Mouse (Mus musculus) megakaryocyte-erythroid progenitor cell, adult 5-6 weeks (primary cell): Measurements from ENCODE around the gene Brinp2. TPM values are rescaled to one million over a fixed set of nuclear protein-coding genes. Genes with fewer than 3 reads are reported as not detected.

ENCODE experiments used
- ATAC-seq: replicated peaks from 2 replicates; pipeline ENCODE4 v1.8.0; 2016; ENCODE audit warnings: mild to moderate bottlenecking, inconsistent platforms; ENCODE audit not compliant: severe bottlenecking, poor library complexity, low FRiP score, low TSS enrichment
- total RNA-seq, 2 experiments: library from RNA; stranded (forward) in 1 of 2; stranded (reverse) in 1 of 2; fragments of 200-1000, 215-1000 nt in 1 of 2; fragments of >200 nt in 1 of 2; fragmentation: Nextera tagmentation in 1 of 2; gene quantifications; 2 replicates each; pipeline ENCODE4 v1.2.3; 2014 to 2017

Gene Brinp2
- total RNA-seq, 2 experiments from 2014 or later = not detected

DNA sequence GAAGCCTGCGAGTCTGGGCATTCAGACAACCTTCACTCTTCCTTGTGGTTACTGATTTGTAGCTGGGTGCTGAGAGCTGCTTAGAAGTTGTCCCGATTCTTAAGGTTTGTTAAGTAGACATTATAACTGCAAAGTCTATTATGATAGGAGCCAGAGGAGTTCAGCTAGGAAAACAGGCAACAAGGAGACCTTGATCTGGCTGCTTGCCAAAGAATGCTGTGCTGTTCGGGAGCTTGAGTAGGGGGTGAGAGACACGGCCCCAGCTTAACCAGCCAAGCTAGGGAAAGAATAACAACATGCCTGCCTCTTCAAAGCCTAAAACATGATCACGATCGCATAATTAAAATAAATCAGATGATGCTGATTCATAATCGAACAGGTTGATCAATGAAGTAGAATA, 59.1 kb downstream of the Brinp2 start:
- no peak for ATAC-seq

DNA sequence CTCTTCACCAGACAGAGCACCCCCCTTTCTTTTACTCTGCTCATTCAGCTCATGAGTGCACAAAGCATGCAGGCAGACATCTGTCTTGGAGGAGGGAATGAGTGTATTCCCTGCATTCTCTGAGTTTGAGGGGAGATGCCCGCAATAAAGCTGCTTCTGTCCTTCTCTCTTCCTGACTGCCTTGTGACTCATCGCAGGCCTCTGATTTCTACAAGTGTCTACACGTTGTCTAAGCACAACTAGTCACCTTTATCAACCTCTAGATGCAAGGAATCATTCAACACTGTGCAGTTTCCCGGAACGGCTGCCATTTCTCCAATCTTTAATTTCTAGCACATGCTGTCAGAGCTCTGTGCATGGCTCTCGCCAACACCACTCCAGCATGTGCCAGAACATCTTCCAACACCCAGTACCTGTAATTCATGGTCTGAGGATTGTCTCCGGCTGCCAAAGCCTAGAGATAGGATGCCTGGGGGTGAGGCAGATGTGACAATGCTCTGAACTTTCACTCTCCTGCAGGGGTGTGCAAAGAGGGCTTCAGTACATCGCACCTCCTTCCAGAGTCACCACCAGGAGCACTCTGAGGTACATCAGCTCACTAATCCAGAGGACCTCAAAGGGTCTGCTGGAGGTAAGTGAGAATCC, 59.7 kb downstream of the Brinp2 start:
- no peak for ATAC-seq

DNA sequence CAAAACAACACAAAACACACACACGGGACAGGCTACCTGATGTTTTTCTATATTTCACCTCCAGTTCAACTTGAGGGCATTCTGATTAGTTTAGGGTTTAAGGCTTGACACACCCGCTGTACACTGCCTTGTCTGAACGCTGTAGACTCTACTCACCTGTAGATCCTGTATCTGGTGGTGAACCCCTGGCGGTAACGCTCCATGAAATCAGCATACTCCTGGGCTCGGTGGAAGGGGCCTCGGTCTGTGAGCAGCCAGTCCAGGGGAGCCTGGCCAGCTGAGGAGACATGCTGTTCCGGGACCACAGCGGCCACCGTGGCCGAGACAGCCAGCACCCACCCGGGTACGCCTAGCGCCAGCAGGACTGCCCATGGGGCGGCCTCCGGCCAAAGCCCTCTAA, 60.9 kb downstream of the Brinp2 start:
- no peak for ATAC-seq

DNA sequence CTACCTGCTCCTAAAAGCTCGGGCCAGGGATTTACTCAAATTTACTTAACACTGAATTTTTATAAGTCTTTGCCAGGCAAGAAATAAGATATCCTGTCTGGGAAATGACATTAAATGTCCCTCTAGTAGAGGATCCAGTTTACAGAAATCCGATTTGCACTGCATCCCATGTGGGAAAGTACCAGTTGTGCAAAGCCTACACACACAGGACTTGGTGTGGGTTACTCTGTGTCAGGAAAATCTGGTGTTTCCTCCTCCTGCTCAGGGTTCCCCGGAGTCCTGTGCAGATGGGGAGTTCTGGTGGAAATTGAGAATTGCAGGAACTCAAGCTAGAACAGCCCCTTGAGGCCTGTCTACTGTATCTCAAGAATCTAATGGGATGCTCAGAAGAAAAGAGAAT, 70.9 kb downstream of the Brinp2 start:
- no peak for ATAC-seq

DNA sequence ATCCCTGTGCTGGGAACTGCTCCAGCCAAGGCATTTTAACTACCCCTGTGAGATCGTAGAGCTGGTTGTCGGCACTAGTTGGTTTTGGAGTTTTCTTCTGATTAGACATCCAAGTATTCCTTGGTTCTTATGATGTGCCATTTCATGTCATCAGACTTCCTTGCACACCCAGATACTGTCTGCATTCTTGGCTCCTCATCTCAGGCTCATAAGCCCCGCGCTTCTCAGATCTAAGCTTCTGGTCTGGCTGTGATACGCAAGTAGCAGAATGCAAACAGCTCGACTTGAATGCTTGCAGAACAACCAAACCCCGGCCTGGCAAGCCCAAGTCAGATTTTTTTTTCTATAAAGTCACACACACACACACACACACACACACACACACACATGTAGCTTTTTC, 72.3 kb downstream of the Brinp2 start:
- ATAC-seq = no peak

DNA sequence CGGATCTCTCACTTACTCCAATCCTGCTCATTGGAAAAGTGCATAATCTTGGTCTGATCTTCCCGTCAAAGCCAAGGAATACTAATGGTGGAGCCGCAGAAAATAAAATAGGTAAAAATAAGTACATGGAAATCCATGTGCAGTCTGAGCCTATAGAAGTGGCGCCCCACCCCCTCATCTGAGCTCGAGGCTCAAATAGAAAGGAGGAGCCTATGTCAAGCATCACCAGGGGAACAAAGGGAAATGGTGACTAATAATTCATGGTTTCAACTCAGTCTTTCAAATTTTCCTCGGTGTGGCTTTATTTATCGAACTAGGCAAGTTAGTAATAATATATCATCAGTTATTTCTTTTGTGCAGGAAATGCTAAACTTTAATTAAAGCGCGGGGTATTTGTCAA, 84.1 kb downstream of the Brinp2 start:
- no peak for ATAC-seq

DNA sequence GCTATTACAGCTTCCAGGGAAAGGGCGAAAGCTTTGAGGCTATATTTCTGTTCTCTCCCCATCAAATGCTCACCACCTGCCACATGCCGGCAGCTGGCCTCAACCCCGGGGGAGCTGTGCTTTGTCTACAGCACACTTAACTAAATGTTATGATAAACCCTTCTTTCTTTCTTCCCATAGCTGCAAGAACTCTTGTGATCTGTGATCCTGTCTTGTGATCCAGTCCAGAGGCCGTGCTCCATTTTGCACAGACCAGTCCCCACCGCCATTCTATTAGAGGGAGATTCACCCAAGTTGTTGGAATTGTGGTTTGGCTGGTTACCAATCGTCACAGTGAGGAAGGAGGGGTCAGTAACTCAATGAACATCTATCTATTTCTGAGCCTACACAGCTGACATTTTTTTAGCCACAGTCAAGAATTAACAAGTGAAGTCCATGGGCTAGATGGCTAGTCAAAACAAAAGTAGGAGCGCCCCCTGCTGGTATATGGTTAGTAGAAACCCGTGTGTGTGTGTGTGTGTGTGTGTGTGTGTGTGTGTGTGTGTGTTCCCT, 89.0 kb downstream of the Brinp2 start:
- peak; percentile 93 for ATAC-seq

DNA sequence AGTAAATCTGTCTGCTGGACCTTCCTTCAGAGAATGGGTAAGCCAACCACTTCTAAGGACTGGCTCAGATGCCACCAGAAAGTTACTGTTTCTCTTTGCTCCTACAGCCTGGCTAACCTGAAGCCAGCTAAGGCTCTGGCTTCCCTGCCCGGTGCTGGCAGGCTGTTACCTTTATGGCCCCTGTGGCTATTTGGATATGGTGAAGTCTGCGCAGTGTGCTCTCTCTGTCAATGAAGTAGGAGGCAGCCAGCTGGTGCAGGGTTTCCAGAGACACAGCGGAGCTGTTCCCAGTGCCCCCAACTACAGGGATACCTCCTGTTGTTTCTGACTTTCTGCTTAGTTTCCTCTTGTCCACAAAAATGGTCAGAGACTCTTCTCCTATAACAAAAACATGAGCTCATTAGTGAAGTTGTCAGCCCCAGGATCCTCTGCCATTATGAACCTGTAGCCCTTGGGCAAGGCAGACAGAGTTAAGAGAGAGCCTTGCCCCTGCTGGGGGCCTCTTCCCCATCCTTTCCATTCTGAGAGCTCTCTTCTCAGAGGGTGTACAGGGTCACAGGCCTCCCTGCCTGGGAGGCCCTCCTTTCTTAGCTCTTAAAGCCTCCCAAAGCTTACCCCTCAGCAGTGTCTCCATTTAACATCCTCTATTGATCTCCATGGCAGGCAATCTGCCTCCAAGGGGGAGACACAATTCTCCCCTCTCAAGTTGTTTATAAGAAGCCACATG, 89.7 kb downstream of the Brinp2 start:
- ATAC-seq = no peak

DNA sequence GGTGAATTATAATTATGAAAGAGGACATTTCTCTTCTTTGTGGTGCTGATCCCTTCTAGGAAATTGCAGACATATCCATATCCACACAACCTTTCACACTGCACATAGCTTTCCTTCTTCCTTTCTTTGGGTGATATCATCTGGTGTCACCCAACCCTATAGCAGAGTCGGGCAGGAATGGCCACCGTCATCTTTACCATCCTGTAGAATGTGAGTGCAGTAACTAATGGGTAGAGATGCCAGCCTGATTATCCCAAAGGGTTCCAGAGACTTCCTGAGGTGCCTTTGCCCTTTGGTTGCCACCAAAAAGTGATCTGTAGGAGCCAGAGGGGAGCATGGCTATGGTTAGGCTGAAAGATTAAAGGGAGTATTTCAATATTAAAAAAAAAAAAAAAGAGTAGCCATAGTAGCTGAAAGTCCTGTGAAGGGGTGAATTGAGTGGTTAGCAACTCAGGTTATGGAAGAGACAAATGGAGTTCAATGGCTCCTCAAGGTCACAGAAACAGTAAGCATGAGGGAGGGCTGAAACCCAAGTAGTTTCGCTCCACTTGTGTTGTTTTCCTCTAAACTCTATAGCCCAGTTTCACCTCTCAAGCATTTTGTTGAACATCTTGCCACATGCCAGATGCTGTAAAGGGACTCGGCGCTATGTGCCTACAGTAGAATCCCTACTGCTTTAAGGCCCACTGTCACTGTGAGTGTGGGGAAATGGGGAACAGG, 96.5 kb downstream of the Brinp2 start:
- ATAC-seq = no peak

DNA sequence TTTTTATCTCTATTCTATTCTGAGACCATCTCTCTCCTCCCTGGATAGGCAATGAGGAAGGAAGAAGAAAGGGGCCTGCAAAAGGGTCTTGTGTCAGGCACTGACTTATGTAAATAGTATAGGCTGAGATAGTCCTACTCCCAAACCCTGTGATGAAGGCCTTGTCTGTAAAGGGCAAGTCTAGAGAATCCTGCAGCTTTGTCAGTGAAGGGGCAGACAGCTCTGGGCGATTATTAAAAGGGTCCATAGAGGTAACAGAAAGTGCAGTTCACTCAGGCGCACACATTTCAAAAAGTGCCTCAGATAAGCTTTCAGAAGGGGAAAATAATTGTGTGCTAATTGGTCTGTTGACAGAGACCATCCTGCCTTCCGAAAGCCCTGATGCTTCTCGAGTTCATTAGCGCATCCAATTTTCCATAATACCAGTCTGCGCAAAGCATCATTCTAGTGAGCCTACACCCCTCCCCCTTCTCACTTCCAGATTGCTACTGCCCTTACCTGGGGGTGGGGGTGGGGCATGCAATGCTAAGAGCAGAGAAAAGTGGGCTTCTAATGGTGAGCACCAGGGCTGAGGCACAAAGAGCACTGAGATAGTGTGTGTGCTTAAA, 97.3 kb downstream of the Brinp2 start:
- ATAC-seq = no peak

DNA sequence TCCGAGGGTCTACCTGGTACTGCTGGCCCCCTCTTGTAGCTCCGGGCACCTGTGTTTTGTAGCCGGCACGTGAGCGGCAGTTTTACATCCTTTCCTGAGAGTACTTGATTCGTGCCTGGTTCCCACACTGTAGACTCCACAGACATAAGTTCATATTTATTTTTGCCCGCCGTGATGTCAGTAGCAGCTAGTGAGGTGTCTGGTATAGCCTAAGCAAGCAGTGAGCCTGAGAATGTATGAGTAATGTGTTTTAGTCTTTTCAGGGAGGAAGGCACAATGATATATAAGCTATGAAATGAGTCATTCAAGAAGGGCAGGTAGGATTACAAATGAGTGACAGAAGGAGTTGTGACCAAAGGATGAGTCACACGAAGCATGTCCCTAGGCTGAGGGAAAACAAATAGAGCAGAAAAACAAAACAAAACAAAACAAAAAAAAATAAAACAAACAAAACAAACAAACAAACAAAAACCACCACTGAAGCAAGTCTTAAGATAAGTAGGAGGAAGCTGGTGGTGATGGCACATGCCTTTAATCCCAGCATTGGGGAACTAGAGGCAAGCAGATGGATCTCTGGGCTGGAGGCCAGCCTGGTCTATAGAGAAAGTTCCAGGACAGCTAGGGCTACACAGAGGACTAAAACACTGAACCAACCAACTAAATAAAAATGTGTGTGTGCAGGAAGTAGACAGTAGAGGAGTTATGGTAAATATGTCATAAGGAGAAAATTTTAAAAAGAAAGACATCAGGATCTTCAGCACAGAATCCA, 100.0 kb downstream of the Brinp2 start:
- ATAC-seq = no peak

DNA sequence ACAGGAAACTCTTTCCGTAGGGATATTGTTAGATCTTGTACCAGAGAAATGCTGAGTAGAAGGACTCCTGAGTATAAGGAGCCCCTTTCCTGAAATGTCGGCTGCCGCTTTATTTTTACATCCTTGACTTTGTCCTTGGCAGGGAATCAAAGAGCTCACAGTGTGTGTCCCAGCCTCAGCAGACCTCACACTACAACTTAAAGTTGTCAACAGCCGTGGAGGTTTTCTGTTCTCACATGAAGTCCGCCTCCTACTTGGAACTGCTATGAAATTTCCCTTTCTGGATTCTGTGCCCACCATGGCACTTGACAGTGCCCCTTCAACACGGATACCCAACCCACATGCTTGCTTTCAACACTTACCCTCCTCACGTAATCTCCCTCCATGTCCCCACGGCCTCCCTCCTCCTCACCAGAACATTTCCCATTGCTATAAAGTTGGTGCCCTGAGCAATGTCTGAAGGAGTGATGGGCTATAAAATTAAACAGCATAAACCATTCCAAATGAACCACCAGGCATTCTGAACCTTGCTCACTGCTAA, 103.4 kb downstream of the Brinp2 start:
- no peak for ATAC-seq

DNA sequence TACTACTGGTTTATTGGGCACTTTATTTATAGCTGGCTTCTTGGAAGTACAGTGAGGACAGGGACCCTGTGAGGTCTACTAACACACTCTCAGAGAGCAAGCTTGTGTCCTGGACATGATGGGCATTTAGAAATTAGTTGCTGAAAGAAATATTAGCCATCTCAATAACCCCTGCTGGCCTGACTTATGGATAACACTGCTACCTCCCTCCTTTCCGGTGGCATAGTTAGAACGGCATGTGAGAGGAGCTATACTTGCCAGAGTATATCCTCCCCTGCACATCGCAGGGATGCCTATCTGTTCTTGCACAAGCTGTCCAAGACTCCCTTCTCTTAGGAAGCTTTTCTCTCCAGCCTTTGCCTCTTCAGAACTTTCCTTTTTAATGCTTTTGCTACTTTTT, 107.9 kb downstream of the Brinp2 start:
- ATAC-seq = no peak

DNA sequence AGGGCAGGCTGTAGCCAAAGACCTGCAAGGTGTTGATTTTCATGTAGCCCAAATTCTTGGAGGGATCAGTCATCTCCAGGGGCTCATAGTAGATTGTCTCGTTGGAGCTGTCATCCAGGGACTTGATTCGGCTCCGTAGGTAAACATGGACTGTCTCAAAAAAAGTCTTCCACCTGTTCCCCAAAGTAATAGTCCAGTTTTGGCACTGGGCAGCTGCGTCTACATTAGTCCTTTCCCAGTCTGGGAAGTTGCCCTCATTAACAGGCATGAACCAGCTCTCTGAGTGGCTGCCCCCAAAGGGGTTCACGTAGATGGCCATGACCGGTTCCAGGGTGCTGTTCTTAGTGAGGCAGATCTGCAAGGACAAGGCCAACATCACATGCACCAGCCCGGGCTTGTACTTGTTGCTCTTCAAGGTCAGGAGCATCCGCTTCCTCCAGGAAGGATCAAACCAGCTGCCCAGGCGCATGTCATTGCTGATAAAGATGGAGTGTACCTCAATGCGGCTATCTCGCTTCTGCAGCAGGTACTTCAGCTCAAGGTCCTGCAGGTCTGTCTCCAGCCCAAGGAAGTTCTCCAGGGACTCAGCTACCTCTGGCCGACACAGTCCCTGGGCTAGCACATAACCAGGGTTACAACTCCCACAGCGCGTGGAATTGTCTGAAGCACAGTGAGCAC, 109.5 kb downstream of the Brinp2 start:
- ATAC-seq = peak; percentile 77

DNA sequence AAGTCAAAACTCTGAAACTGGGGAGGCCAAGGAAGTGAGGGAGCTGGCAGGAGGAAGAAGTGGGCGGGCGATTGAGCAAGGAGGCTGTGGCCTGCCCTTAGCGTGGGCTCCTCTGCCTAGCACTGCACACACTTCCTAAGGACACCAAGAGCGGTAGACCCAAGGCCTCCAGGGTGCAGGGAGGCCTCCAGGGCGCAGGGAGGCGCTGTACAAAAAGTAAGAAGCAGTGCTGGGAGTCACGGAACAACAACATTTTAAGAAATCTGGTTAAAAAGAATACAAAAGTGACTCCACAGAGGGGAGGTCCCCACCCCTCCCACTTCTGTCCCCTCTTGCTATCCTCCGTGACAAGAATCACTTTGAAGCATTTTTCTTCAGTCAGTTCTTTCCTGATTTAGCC, 110.6 kb downstream of the Brinp2 start:
- ATAC-seq = no peak

DNA sequence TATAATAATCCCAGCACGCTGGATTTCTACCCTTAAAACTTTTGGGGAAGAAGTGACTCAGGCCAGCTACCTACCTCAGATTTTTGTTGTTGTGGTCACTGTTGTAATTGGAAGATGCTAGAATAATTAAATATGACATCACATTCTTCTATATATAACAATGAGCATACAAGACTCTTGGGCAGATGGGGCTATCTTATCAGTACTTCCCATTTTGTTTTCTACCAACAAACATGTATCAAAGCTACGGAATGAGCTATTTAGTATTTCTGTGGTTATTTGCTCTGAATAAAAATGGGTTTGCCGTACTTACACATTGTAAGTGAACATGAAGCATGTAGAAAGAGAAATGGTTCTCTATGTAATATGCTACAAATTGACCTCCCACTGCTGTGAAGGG, 112.1 kb downstream of the Brinp2 start:
- no peak for ATAC-seq

DNA sequence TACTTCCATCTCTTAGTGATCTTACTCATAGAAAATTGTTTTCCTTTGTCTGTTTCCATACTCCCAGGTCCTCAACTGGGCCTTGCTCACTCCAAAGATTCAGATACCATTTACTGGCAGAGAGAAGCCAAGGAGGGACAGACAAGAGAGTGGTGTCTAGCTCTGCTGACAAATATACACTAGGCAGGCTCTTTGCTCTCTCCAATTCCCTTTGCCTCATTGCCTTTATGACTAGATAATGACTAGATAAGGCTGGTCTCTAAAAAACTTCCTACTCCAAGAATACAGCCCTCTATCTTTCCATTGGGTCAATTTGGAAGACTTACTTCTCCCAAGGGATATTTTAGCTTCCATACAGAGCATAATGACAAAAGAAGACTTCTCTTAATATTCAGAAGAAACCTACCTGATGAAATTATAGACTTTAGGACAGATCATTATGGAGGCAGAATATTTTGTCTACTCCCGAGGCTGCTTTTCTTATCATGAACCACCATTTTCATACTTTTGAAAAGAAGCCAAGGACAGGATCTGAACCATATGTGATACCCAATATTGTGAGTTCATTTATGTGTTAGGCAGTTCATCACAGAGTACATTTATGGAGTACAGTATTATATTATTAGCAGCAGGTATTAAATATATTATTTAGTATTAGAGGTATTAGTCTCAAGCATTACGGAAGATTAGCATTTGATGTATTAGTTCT, 114.1 kb downstream of the Brinp2 start:
- peak; percentile 65 for ATAC-seq

DNA sequence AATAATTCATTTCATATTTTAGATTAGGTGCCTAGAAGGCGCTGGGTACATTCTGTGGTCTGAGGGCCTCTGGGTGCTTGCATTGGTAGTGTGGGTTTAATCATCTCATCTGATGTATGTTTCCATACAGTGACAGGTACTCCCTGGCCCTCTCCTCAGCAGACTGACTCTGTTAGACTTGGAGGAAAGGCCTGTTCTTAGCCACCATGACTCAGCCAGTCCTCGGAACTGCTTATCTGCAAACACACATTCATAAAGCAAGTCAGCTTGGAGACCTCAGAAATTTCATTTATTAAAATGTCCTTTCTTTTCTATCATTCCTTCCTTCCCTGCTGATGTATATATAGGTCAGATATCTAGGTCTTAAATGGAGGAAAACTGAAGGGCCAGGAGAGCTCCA, 116.3 kb downstream of the Brinp2 start:
- ATAC-seq = peak; percentile 83
